Mouse (Mus musculus): Measurements from ENCODE around the gene Morn3. TPM values are rescaled to one million over a fixed set of nuclear protein-coding genes. Genes with fewer than 3 reads are reported as not detected.
A peak's percentile ranks its signal among the peaks of the same experiment; 100 is the strongest.

The Morn3 gene
- polyA plus RNA-seq, 1 experiment from 2014 or later = 0.79 TPM

DNA sequence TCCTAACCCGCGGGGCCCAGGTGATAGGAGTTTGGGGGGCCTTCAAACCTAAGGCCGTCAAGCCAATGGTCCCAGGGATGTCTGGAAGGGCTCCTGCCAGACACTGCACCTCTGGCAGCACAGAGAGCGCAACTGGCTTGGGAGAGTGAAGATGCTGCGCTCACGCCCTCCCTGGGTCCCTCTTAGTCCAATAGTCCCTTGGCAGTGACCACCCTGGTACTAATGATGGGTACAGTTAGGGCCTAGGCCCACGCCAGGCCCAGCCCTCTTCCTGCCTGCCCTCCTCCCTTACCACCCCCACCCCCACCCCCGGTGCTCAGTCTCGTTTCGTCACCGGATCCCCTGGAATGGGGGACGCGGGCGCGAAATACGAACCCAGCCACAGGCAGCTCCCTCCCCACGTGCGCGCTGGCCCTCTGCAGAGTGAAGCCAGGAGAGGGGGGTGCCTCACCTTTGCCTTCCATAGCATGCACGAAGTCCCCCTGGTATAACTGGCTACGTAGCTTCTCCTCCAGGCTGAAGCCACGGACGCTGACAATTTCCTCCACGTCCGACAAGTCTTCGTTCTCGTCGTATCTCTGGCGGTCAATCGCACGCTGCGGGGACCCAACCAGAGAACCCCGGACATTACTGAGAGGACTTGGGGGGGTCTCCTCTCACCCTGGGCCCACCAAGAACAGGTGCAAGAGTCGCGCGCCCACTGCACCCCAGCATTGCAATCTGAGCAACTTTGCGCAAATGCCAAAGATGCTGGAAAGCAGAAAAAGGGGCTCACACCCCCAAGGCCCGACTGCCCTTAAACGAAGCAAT is 59.4 kb downstream of the Morn3 start:
- Histone ChIP-seq H3K4me2 (peak overlapping the region; percentile 92), H3K36me3 (ENCODE audit: poor library complexity, severe bottlenecking) (peaks cover 10% of the 10 kb centered on the region), H3K4me1 (peaks cover 67% of the 10 kb centered on the region), H3K27me3 (no peaks in the 10 kb centered on the region), H3K4me3 (peak overlapping the region; percentile 64), H3K27ac (peak overlapping the region; percentile 90; the same call in 1 of the 2 replicates), H3K9me3 (replicated peaks) (no peaks in the 10 kb centered on the region), H3K9ac (peak overlapping the region; percentile 85)
- WGBS = 2% methylated on average over 39 of the region's 39 CpGs
- ATAC-seq = peak; percentile 39; the same call in 1 of the 2 replicates

DNA sequence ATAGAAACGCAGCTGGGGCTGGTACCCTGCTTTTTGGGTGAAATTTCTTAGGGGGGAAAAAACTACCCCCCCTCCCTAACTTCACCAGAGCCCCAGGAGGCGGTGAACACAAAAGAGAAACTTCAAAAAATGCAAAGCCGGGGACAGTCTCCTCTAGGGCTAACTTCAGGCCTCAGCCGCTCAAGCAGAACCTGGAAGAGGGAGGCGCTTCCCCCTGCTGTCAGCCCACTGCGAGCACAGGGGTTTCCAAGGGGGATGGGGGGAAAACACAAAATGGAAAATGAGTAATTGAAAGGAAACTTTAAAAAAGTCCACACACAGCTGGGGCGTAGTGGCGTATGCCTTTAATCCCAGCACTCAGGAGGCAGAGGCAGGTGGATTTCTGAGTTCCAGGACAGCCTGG is 60.7 kb downstream of the Morn3 start:
- peak overlapping the region; percentile 17; the same call in 1 of the 2 replicates for H3K4me3 ChIP-seq
- ATAC-seq = no peak
- peak overlapping the region; percentile 92 for H3K4me2 ChIP-seq
- H3K9ac ChIP-seq = peak overlapping the region; percentile 41; the same call in 1 of the 2 replicates
- no peaks in the 10 kb centered on the region for H3K9me3 ChIP-seq (replicated peaks)
- 23% methylated on average over 8 of the region's 8 CpGs for WGBS
- no peaks in the 10 kb centered on the region for H3K27me3 ChIP-seq
- H3K36me3 ChIP-seq (ENCODE audit: poor library complexity, severe bottlenecking) = peaks cover 20% of the 10 kb centered on the region
- H3K27ac ChIP-seq = no peak overlapping the region
- peaks cover 55% of the 10 kb centered on the region for H3K4me1 ChIP-seq

Other genes with a start within 250 kb of the Morn3 start
- gene Anapc5, start 225.7 kb downstream of the Morn3 start, polyA plus RNA-seq (2015; fragmentation: Nextera tagmentation; extraction: Ambion mirVana) = 552 and 565 TPM in 2 replicates
- 51.9 and 56.0 TPM in 2 replicates for gene Rnf34, start 197.0 kb downstream of the Morn3 start, polyA plus RNA-seq (2015; fragmentation: Nextera tagmentation; extraction: Ambion mirVana)
- 107 and 108 TPM in 2 replicates for gene Kdm2b, start 57.2 kb downstream of the Morn3 start, polyA plus RNA-seq (2015; fragmentation: Nextera tagmentation; extraction: Ambion mirVana)
- gene Orai1, start 31.9 kb downstream of the Morn3 start, polyA plus RNA-seq (2015; fragmentation: Nextera tagmentation; extraction: Ambion mirVana) = 10.6 and 10.8 TPM in 2 replicates
- 10.9 and 11.0 TPM in 2 replicates for gene Tmem120b, start 21.4 kb upstream of the Morn3 start, polyA plus RNA-seq (2015; fragmentation: Nextera tagmentation; extraction: Ambion mirVana)
- gene Rhof, start 85.7 kb upstream of the Morn3 start, polyA plus RNA-seq (2015; fragmentation: Nextera tagmentation; extraction: Ambion mirVana) = 4.3 and 5.0 TPM in 2 replicates
- gene Setd1b, start 95.2 kb upstream of the Morn3 start, polyA plus RNA-seq (2015; fragmentation: Nextera tagmentation; extraction: Ambion mirVana) = 13.4 and 13.9 TPM in 2 replicates
- 75.5 and 77.3 TPM in 2 replicates for gene Psmd9, start 122.4 kb upstream of the Morn3 start, polyA plus RNA-seq (2015; fragmentation: Nextera tagmentation; extraction: Ambion mirVana)
- gene Hpd, start 135.7 kb upstream of the Morn3 start, polyA plus RNA-seq (2015; fragmentation: Nextera tagmentation; extraction: Ambion mirVana) = not detected in 2 replicates
- 1.5 and 2.1 TPM in 2 replicates for gene Wdr66, start 205.1 kb upstream of the Morn3 start, polyA plus RNA-seq (2015; fragmentation: Nextera tagmentation; extraction: Ambion mirVana)